Mouse (Mus musculus) G1E (cell line): ENCODE data around the gene Slc25a25. TPM values are rescaled to one million over a fixed set of nuclear protein-coding genes. Genes with fewer than 3 reads are reported as not detected.
A peak's percentile ranks its signal among the peaks of the same experiment; 100 is the strongest.
"Not testable (repeated sequence)": the region's sequence is repeated elsewhere in the genome, so short reads cannot be mapped to it uniquely, and the experiment has no call there.

Source experiments
- ATAC-seq: 2 replicates; pipeline ENCODE4 v1.8.0; 2016; ENCODE audit warnings: mild to moderate bottlenecking; ENCODE audit not compliant: insufficient number of reproducible peaks, poor library complexity, low FRiP score, severe bottlenecking; ENCODE audit errors: extremely low read depth
- DNase-seq: peaks from one replicate; pipeline ENCODE4 v3.0.0; 2012; ENCODE audit warnings: low spot score
- H3K27me3 ChIP-seq: 2 replicates; pipeline ENCODE4 v1.6.1; 2012; ENCODE audit warnings: mild to moderate bottlenecking, low read length, inconsistent platforms; ENCODE audit not compliant: insufficient read depth
- H3K36me3 ChIP-seq: replicated peaks from 2 replicates; pipeline ENCODE3; 2012; ENCODE audit warnings: mild to moderate bottlenecking, inconsistent platforms
- H3K4me1 ChIP-seq: 2 replicates; pipeline ENCODE4 v1.6.1; 2012; ENCODE audit warnings: low read depth, low read length, inconsistent platforms, mixed read lengths; ENCODE audit not compliant: insufficient read depth
- H3K4me3 ChIP-seq: 2 replicates; pipeline ENCODE4 v1.5.1; 2012; ENCODE audit warnings: low read depth, mild to moderate bottlenecking, inconsistent platforms, low read length, moderate library complexity, mixed read lengths
- H3K9me3 ChIP-seq: replicated peaks from 2 replicates; pipeline ENCODE4 v1.6.1; 2012; ENCODE audit warnings: inconsistent platforms
- CTCF ChIP-seq: IDR thresholded peaks from 2 replicates; pipeline ENCODE4 v1.5.1; 2012; ENCODE audit warnings: low read depth, low read length, inconsistent platforms, mixed read lengths
- GATA1 ChIP-seq: IDR thresholded peaks from 2 replicates; pipeline ENCODE4 v1.6.1; 2012; ENCODE audit warnings: borderline replicate concordance, low read length, inconsistent platforms, mixed read lengths
- GATA2 ChIP-seq: IDR thresholded peaks from 2 replicates; pipeline ENCODE4 v1.6.1; 2012; ENCODE audit warnings: low read depth, low read length, inconsistent platforms, borderline replicate concordance
- POLR2AphosphoS5 ChIP-seq: IDR thresholded peaks from 2 replicates; pipeline ENCODE4 v1.6.1; 2012; ENCODE audit warnings: low read depth, low read length, inconsistent platforms; ENCODE audit not compliant: insufficient replicate concordance
- TAL1 ChIP-seq: conservative IDR thresholded peaks from 2 replicates; pipeline ENCODE4 v1.6.1; 2012; ENCODE audit warnings: low read depth, low read length, inconsistent platforms, mixed read lengths
- polyA plus RNA-seq: library from polyadenylated mRNA; stranded (reverse); fragments of >175 nt; gene quantifications from 2 replicates; pipeline ENCODE4 v1.2.3, GENCODE M21; 2012
- total RNA-seq, 2 experiments: library from RNA; stranded (forward) in 1 of 2; stranded (reverse) in 1 of 2; fragments of 200-1000 nt in 1 of 2; fragments of >200 nt in 1 of 2; fragmentation: Nextera tagmentation in 1 of 2; gene quantifications; 2 replicates each; pipeline ENCODE4 v1.2.3; 2014 to 2017

The Slc25a25 gene
- total and polyA plus RNA-seq, 3 experiments: 6.5 to 25.4 (median 6.8) TPM

DNA sequence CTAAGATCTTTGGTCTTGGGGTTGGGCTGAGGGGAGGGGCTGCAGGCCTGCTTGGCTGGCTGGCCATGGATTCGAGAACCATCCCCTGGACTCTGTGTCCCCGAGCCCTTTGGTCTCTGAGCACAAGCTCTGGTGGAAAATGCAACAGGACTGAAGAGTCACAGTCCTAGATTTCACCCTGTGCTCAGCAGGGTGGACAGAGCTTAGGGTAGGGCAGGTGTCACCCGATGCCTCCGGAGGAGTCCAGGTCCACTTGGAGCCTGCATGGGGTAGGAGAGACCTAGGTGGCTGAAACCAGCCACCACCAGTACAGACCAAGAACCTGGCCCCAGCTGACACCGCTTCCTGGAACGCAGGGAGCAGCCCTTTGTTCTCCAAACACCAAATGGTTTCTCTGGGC is 33.7 kb upstream of the Slc25a25 start:
- ATAC-seq: no peak
- peaks cover 24% of the 10 kb centered on the region for H3K4me1 ChIP-seq
- TF ChIP-seq TAL1: no peak
- TF ChIP-seq POLR2AphosphoS5: no peak
- no peak for TF ChIP-seq CTCF
- TF ChIP-seq GATA1: no peak
- TF ChIP-seq GATA2: no peak
- DNase-seq: no peak
- no peak overlapping the region for H3K4me3 ChIP-seq
- peaks cover 4% of the 10 kb centered on the region; the same call in 1 of the 2 replicates for H3K27me3 ChIP-seq
- H3K9me3 ChIP-seq: no peaks in the 10 kb centered on the region
- peaks cover 45% of the 10 kb centered on the region for H3K36me3 ChIP-seq

DNA sequence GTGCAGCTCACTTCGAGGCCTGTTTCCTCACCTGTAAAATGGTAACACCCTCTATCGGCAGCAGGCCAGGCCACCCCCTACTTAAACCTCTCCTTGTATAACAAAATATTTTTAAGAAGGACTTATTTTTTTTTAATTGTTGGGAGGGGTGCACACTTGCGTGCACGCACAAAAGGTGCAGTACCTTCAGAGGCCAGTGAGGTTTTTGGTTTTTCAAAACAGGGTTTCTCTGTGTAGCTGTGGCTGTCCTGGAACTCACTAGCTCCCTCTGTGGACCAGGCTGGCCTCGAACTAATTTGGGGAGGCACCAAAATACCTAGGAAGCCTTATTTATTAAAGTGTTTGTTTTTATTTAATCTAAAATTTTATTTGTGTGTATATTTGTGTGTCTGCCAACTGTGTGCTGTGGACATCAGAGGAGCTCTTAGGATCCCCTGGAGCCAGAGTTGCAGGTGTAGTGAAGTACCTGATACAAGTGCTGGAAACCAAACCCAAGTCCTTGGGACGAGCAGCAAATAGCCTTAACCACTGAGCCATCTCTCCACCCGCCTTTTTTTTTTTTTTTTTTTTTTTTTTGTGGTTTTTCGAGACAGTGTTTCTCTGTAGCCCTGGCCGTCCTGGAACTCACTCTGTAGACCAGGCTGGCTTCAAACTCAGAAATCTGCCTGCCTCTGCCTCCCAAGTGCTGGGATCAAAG is 32.1 kb upstream of the Slc25a25 start:
- no peak for DNase-seq
- peaks cover 7% of the 10 kb centered on the region for H3K27me3 ChIP-seq
- H3K36me3 ChIP-seq: peaks cover 40% of the 10 kb centered on the region

DNA sequence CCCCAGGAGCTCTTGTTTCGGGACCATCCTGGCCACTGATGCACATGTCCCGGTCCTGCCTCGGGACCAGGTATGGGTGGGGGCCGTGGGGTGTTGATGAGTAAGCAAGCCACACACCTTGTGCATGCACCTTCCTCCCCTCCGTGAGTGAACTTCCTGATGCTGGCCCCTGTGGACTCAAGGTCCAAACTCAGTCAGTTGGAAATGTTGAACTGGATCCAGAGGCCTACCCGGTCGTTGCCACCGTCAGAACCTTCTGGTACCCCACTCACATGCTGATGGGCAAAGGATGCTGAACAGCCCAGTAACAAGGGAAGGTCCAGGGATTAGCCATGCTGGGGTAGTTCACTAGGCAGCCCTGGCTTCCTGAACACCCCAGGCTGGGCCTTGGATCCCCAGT is 31.1 kb upstream of the Slc25a25 start:
- DNase-seq (no peak), ATAC-seq (no peak)
- Histone ChIP-seq H3K4me3 (no peak overlapping the region), H3K9me3 (no peaks in the 10 kb centered on the region), H3K36me3 (peaks cover 37% of the 10 kb centered on the region), H3K27me3 (peaks cover 7% of the 10 kb centered on the region), H3K4me1 (peaks cover 8% of the 10 kb centered on the region)
- TF ChIP-seq TAL1: no peak
- TF ChIP-seq GATA2: no peak
- TF ChIP-seq GATA1: no peak
- TF ChIP-seq POLR2AphosphoS5: no peak
- TF ChIP-seq CTCF: no peak

More for the DNA sequence above, 32.1 kb upstream of the Slc25a25 start:
- peaks cover 14% of the 10 kb centered on the region for H3K4me1 ChIP-seq
- no peak overlapping the region for H3K4me3 ChIP-seq
- no peaks in the 10 kb centered on the region for H3K9me3 ChIP-seq
- no peak for ATAC-seq
- TF ChIP-seq TAL1: no peak
- TF ChIP-seq GATA2: no peak
- no peak for TF ChIP-seq GATA1
- no peak for TF ChIP-seq CTCF
- no peak for TF ChIP-seq POLR2AphosphoS5

DNA sequence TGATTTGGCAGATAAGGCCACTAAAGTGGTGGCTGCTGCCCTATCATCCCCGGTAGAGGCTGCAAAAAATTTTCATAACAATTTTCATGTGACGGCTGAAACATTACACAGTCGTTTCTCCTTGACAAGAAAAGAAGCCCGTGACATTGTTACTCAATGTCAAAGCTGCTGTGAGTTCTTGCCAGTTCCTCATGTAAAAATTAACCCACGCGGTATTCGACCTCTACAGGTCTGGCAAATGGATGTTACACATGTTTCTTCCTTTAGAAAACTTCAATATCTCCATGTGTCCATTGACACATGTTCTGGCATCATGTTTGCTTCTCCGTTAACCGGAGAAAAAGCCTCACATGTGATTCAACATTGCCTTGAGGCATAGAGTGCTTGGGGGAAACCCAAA is 24.1 kb upstream of the Slc25a25 start:
- H3K36me3 ChIP-seq, H3K27me3 ChIP-seq, H3K9me3 ChIP-seq, DNase-seq, H3K4me3 ChIP-seq, H3K4me1 ChIP-seq, ATAC-seq: not testable (repeated sequence)

DNA sequence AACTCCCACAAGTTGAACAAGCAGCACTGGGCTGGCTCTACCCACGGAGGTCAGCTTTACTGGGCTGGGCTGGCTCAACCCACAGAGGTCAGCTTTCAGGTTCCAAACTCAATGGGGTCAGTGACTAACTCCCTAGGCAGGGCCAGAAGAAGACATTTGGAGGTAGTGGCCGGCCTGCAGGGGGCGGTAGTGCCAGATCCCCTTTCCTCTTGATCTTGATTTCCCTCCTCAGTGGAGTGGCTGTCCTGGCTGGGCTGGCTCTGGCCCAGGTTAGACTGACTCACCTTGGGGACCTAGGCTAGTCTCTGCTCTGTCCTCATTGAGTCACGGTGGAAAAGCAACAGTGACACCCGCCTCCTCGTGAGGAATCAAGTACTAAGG is 20.4 kb upstream of the Slc25a25 start:
- Histone ChIP-seq H3K4me3 (no peak overlapping the region), H3K9me3 (peaks cover 4% of the 10 kb centered on the region), H3K4me1 (no peaks in the 10 kb centered on the region), H3K27me3 (peaks cover 8% of the 10 kb centered on the region), H3K36me3 (no peaks in the 10 kb centered on the region)
- ATAC-seq (no peak), DNase-seq (no peak)
- TF ChIP-seq CTCF: peak; percentile 47
- TF ChIP-seq GATA1: no peak
- TF ChIP-seq GATA2: no peak
- no peak for TF ChIP-seq POLR2AphosphoS5
- no peak for TF ChIP-seq TAL1

DNA sequence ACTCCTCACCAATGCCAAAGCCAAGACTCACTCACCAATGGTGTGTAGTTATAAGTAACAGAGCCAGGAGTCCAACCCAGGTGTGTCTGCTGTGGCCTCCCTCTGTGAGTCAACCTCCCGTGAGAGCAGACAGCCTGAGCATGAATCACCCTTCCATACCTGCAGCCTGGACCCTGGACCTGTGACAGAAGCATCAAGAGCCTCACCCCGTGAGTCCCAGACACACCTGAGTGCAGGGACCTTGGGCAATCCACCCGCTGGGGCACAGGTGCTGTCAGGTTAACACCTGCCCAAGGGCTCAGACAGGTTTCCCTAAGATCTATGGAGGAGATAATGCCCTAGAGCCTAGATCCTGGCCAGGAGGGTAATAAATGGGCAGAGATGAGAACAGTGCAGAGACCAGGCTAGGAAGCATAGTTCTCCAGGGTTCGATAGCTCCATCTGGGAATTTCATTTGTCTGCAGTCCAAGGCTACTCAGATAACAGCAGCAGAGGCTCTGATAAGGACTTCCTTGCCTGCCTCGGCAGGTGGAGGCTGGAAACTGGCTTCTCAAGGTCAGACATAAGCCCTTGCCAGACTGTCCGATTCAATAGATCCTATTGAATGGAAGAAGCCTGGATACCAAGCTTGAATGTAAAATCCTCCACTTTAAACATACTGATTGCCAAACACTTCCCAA is 19.9 kb upstream of the Slc25a25 start:
- no peak for DNase-seq
- TF ChIP-seq POLR2AphosphoS5 (no peak), GATA1 (no peak), GATA2 (no peak), TAL1 (no peak), CTCF (no peak)
- Histone ChIP-seq H3K4me3 (no peak overlapping the region), H3K36me3 (no peaks in the 10 kb centered on the region), H3K9me3 (peaks cover 4% of the 10 kb centered on the region), H3K4me1 (no peaks in the 10 kb centered on the region), H3K27me3 (peaks cover 8% of the 10 kb centered on the region)
- ATAC-seq: no peak
